Mouse (Mus musculus) brain, adult 10 weeks (tissue): Measurements from ENCODE around the gene Upb1. TPM values are rescaled to one million over a fixed set of nuclear protein-coding genes. Genes with fewer than 3 reads are reported as not detected.

Experiments used
- polyA plus RNA-seq: library from polyadenylated mRNA; stranded (reverse); fragments of 350-450 nt; fragmentation: Illumina TruSeq; extraction: RNeasy Lipid Tissue Mini Kit (QIAGEN cat#74804); gene quantifications from one replicate; pipeline ENCODE4 v1.2.3, GENCODE M21; 2015; ENCODE audit warnings: low read depth, low replicate concordance

Upb1 gene
- polyA plus RNA-seq, result 0.59 TPM

GRCm38 (mm10) chr10:75400958-75401357 lies at the start of gene Upb1:
Upb1 (plus strand) TSS chr10:75401115.

Other genes with a start within 250 kb of the Upb1 start
- gene Specc1l, start 189.0 kb upstream of the Upb1 start, polyA plus RNA-seq, result 24.1 TPM
- 56.3 TPM for gene Adora2a, start 84.2 kb upstream of the Upb1 start, polyA plus RNA-seq
- 88.6 TPM for gene Snrpd3, start 116.4 kb downstream of the Upb1 start, polyA plus RNA-seq
- 20.7 TPM for gene Gucd1, start 116.9 kb downstream of the Upb1 start, polyA plus RNA-seq
- gene Lrrc75b, start 159.2 kb downstream of the Upb1 start, polyA plus RNA-seq, result 12.3 TPM
- 4.5 TPM for gene Ggt1, start 160.5 kb downstream of the Upb1 start, polyA plus RNA-seq
- gene Ggt5, start 188.2 kb downstream of the Upb1 start, polyA plus RNA-seq, result 2.2 TPM
- gene Susd2, start 242.9 kb downstream of the Upb1 start, polyA plus RNA-seq, result 7.7 TPM